Mouse (Mus musculus) heart, adult 8-10 months (tissue): ENCODE measurements at regions not wholly inside any gene's neighbourhood (a gene's known extent, or its start where the extent isn't known, plus 50 kb on each side); places are given as distances from the start of the nearest gene placed in this dataset.

Source experiments
- DNase-seq: peaks from one replicate; pipeline ENCODE4 v3.0.0; 2022; ENCODE audit warnings: low spot score

DNA sequence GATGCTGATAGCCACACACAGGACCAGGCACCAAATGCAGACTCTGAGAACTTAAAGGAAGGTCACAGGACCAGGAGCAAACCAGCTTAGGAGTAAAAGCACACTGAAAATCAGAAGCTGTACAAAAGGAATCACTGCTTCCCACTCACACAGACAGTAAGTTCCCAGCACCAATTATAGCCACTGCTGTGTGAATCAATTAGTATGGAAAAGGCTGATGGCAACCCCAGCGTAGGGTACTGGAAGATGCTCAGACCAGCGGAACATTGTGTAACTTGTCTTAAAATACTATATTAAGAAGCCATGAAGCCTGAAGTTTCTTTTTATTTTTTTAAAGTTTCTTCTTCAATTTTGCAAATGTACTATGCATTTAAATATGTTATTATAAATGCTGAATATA lies 115.8 kb downstream of the Lnpk start:
- no peak for DNase-seq

DNA sequence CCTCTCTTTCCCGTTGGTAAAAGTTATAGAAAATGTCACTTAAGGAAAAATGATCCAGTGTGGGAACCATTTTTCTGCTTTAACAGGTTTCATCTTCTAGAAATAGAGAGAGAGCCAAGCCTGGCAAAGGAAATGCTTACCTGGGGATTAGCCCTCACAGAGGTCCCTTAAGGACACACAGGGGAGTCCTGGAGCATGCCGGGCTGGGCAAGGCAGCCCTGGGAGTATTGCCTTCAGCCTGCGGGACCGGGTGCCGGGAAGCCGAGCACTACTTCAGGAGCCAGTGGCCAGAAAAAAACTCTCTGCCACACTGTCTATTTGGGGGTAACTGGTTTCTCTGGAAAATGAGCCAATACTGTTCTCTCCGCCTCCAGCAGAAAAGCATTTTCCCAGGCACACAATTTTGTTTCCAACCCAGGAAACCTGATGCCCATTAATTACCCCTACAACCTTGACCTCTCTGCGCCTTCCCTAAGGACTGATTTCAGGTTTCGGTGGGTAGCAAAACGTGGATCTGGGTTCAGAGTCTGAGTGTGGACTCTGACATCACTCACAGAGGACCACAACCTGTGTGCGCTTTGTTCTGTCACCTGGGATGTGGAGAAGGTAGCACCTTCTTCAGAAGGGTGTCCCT lies 117.9 kb downstream of the Lnpk start:
- no peak for DNase-seq

DNA sequence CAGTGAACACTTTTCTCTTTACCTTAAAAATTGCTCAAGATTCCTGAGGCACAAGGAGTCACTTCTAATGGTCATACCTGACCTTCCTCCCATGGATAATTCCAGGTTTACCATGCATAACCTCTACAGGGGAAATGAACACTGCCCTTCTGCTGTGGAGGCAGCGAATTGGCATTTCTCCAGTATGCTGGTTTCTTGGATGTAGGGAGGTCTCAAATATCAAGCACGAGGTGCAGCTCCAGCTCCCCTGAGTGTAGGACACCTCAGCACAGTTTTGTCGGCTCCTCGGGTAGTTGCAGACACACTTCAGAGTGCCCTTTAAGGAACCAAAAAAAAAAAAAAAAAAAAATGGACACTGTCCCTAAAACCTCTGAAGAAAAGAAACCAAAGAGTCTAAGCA lies 124.8 kb downstream of the Lnpk start:
- no peak for DNase-seq

DNA sequence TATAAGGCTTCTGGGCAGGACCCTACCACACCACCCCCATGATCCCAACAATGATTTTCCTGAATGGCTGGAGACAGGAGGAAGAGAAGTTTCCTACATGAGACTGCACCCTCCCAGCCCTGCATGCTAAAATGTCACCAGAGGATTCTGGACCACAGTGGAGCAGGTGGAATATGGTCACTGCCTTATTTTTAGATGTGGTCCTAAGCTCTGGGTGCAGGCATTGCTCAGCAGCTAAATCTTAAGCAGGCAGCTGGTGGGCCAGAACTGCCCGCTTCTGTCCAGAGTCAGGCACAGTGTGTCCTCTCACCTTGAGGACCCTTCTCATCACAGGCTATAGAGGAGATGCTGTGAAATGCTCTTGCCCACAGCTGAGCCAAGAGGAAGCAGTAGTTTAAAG lies 126.6 kb downstream of the Lnpk start:
- no peak for DNase-seq

DNA sequence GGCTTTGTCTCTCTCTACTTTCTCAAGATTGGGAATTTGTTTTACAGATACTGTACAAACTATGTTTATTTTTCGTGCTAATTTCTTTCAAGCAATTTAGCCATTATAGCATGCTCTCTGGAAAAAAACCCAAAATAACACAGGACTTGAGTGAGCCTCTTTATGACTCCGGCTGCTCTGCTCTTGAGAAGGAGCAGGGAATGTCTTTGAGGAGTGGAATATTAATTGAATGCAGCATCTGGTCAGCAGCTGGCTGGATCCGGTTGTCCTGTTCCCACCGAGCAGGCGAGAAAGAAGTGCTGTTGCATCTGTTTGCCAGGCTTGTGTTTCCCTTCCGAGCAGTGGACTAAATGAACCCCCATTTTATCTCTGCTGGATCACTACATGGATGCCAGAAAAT lies 127.7 kb downstream of the Lnpk start:
- DNase-seq = peak; percentile 13

DNA sequence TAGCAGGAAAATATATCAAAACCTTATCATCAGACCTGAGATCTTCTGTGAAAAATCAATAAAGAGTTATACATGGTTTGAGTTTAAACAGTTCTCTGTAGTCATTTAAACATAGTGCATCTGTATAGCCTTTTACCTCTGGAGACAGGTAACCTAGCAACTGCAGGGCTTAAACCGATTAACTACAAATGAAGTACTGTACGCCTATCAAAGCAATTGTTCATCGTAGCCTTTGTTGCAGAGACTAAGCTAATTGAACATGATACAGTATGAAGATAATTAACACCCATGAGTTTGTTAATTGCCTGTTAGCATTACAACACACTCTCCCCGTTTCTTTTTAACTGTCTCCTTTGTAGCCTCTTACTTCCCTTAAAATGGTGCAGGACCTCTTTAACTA lies 128.2 kb downstream of the Lnpk start:
- DNase-seq = no peak

DNA sequence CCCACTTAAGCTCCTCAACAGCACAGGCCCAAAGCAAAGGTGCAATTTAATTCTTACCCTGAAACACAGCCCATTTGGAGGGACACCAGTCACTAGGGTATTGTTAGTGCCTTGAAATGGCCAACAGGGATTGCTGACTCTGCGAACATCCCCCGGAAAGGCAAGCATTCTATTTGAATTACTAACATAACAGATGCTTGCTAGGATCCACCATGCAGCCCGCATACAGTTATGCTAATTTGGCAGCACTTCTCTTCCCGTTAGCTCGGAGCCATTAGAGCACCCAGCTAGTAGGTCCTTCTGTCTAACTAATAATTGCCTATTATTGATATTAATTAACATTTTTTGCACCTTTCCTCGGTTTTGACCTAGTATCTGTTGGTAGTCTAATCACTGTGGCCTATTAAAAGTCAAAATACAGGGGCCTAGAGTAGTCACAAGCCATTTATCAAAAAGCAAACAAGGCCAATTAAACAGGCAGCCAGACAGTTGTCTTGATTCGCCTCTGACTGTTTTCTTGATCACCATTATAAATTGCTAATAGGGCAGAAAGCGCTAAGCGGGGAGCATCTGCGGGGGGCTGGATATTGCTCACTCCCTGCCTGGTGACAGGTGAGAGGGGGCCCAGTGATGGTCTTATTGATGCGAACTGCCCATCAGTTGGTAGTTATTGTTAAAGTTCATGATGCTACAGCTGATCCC lies 129.0 kb downstream of the Lnpk start:
- no peak for DNase-seq

DNA sequence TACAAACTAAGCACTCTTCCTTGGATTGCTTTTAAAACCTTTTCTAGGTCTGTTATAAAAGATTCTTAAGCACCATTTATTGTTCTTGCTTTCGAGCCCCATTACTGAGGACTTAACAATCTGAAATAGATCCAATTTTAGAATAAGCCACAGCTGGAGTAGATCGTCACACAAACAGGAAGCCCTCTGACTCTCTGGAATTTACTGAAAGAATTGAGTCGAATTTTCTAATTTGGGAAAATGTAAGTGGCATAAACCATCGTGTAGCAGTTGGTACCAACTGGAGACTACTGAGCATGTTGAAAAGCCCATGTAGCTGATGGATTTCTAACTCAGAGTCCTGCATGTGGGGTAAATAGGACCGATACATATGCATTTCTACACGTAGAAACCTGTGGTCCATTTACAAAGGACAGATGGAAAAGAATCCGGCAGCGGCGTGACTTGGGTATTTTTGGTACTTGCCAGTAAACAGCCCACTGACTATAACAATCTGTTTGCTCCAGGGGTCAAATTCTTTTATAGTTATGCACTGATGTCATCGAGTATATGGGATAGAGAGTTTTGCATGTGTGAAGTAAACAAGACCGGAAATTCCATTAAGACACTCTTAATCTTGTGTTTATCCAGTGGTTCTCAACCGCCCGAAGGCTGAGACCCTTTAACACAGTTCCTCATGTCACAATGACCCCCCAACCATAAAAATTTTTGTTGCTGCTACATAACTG lies 143.9 kb downstream of the Lnpk start:
- peak; percentile 16 for DNase-seq

DNA sequence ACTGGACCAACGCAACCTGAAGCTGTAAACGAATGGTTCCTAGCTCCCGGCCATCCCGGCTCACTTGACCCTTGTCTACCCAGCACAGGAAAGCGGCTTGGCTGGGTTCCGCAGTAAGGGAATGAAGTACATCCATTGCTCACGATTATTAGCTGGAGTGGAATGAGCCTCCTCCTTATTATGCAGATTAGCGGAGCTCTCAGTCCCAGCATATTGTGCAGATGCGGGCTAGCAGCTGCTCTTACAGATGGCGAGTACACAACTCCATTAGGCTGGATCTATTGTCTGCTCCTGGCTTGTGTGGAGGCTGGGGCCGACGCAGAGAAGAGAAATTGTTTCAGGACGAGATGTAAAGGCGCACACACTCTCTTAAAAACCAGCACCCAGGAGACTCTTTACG lies 152.5 kb downstream of the Lnpk start:
- DNase-seq = no peak

DNA sequence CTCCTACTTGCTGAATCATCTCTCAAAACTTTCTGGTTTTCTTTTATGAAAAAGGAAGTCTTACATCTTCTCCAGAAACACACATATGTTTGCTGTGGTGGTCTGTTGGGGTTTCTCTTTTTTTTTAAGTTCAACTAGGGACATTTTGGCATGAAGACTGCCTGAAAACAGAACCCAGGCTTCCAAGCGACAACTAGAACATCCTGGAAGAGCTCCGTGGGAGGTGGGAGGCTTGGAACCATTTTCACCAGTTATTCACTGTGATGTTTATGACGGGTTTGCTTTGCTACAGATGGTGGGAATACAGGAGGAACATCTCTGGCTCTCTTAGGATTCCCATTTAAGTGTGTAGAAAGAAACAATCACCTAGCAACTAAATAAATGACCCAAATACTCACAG lies 154.5 kb downstream of the Lnpk start:
- no peak for DNase-seq

DNA sequence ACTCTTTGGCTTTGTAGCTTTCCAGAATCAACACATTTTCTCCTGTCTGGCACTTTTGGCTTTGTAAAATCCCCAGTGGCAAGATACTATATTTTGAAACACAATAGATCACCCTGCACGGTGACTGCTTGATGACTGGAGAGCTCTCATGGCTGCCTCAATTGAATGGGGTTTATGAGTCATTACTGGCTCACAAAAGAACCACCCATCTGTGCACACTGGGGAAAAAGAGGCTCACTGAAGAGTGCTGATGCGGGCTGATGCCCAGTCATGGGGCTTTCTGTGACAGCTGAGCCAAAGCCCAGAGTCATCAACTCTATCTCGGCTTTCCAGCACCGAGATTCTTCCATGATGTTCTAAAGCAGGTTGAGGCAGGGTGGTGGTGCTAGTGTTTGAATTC lies 163.1 kb downstream of the Lnpk start:
- no peak for DNase-seq

DNA sequence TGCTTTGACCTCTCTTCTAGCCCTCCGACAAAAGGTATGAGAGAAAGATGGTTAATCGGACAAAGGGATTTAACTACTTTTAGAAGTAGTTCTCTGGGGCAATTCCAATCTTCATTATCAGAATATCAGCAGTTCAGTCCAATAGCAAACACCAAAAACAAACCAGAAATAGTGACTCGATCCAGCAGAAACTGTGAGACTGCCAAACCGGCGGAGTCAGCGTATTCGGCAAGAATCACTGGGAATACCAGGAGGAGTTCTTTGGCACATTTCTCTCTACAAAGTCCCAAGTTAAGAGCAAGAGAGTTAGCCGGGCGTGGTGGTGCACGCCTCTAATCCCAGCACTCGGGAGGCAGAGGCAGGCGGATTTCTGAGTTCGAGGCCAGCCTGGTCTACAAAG lies 164.5 kb downstream of the Lnpk start:
- no peak for DNase-seq

DNA sequence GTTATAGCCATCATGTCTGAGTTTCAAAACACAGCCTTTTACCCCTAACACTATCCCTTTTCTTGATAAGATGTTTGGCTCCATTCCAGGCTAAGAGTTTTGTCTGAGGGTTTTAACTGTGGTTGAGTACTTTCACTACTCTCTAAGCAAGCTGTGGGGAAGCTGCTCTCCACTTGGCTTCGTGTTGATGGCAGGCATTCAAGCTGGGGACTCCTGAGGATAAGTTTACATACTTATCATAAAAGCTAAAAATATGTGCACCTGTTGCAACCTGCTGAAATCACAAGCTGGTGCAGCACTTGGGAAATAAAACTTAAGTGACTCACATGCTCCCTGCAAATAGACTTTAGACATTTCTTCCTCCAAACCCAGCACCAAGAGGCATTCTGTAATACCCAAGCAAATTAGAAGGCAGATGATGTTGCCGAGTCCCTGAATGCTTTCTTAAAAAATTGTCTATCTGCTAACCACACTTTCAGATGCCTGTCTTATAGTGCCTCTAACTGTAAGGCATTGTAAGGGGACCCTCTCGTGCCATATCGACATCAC lies 169.3 kb downstream of the Lnpk start:
- no peak for DNase-seq

DNA sequence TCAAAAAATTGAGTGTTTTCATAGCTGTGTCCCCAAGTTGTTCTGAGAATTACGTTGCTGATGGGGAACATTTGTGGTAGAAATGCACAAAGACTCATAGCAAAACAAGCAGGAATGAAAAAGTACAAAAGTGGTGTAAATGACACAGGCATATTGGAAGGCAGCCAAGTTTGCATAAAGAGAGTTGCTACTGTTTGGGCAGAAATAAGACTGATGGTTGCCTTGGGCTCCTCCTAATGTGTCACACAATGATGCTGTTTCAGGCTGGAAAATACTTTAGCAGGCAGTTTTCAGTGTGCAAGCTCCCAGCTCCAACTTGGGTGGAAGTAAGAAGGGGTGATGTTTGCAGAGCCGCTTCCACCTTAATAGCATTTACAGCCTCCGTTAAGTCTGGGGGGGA lies 174.7 kb downstream of the Lnpk start:
- no peak for DNase-seq

DNA sequence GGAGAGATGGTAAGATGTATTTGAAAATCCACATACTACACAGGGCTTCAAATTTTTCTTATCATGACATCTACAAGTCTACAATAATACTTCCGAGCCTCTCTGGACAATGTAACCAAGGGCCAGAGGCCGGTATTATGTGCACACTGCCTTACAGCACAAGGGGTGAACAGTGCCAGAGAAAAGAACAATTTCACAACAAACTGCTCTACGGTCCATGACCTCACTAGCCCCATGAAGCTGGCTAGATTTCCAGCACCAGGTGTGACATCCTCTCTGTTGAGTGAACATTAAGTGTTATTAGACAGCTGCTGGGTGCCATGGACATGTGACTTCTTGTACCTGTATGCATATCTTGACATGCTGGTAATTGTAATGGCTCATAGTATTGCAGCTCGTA lies 188.2 kb downstream of the Lnpk start:
- no peak for DNase-seq

DNA sequence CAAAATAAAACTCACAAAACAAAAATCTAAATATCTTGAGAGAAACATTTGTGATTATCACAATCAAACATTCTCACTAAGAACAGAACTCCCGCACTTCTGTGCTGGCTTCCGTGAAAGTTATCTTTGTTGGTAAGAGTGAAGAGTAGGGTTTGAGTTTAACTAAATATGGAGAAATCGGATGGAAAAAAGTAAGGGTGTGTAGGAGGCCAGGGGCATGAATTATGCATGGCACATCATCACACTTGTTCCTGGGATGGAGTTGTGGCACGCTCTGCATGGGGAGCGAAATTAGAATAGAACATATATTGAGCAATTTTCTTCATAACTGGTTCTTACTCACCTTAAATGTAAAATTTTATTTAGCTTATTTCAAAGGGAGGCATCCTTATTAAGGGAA lies 191.2 kb downstream of the Lnpk start:
- DNase-seq = no peak

DNA sequence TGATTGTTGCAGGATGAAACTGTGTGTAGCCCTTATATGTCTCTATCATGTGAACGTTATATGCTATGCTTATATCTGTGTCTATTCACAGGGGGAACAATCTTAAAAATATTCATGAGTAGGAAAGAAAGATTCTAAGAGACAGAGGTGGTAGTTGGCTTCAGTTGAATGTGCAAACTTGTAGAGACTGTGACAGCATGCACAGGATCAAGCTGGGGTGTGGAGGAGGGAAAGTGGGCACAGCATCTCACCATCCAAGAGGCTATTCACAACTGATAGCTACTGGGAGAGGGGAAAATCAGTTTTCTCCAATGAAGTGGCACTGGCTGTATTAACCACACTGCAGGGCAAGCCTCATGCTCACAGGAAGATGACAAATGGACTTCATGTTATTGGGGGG lies 194.3 kb downstream of the Lnpk start:
- DNase-seq = no peak

DNA sequence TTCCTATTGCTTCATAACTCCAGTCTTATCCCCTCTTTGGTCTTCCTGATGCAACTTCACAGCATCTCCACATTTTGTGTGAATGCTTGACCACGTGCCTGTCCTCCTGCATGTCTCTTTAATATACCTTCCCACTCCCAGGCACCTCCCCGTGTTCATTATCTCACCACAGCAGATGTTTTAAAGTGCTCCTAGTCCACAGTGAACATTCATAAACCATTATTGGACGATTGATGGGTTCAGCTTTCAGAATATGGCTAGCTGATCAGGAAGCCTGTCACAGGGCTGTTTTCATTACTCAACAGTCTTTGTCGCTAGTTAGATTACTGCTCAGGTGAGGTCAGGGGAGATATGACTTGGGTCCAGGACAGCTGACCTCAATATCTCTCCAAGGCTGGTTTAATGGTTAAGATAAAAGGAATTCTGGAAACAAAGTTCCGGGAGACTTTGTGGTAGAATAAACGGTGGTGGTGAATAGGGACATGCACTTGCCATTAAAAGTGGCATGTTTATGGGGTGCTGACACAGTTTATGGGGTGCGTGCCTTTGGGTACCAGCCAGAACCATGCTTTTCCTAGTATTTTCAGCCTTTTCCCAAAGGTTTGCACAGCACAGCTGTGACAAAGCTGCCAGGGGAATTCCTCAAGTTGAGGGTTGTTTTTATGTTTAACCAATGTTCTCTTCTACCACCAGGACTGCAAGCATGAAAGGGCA lies 198.5 kb downstream of the Lnpk start:
- no peak for DNase-seq

DNA sequence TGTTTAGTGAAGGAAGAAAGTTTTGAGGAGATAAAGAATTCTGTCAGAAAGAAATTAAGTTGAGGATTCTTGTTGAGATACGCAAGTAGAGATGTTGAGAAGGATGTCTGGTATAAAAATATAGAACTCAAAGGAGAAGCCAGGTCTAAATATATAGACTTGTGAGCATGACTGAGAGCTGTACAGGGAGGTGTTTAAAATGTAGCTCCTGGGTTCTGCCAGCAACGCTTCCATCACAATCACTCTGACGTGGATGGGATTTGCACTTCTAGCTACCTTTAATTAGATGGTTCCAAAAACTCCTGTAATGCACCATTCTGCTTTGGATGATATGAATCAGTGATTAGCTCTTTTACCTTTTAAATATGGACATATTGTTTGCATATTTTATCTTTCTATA lies 200.5 kb downstream of the Lnpk start:
- DNase-seq = no peak

DNA sequence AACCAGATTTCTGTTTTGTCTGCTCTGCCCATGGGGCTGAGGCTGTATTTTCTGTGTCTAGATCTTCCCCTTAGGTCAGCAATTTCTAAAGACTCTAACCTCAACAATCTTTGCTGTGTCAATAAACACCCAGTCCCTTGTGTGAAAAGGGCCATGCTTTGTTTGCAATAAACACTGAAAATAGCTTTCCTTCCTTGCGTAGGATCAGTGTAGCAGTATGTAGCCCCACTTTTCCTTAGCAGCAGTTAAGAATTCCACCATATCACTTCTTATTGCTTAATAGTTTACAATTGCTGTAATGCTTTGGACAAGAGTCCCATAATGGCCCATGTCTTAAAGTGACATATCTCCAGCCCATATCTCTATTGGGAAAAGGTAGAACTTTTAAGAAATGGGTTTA lies 205.3 kb downstream of the Lnpk start:
- DNase-seq = no peak

DNA sequence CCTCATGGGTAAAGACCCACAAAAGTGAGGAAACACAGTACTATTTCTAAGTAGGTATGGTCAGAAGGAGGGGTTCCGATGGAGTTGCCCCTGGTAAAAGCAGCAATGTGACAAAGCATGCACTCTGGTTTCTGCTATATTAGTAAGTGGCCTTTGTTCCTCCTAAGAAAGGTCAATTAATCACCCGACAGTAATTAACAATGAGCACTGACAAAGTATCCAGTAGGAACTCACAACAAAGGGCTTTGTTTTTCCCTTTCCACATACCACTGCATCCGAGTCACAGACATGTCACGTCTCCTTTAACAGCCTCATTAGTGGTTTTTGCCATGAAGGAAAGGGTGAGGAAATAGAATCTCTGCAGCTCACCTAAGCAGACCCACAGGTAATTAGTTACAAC lies 206.2 kb downstream of the Lnpk start:
- no peak for DNase-seq

DNA sequence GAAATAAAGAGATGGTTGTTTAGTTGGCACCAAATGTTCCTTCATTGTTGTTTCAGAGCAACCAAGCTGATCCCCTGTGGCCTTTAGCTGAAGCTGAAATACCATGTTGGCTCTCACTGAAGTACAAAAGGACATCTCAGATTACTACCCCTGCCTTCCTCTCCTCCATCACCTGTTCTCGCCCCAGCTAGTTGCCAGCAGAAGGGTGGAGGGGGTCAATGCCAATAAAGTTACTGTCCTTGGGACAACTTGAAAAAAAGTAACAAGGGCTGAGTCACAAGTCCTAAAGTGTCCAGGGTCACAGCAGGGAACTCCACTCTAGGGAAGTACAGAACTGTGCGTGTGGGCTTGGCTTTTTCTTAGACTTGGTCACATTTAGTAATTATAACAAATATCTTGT lies 216.0 kb downstream of the Lnpk start:
- DNase-seq = no peak
